ENCODE assay signal across 9 mouse cellular contexts in genomic region chr6:29204932-29205614, GRCm38 (mm10). TPM values are rescaled to one million over a fixed set of nuclear protein-coding genes. Genes with fewer than 3 reads are reported as not detected.
DNase-seq lines count a peak whose midpoint lies in the region; ATAC-seq and TF ChIP-seq lines count a peak whose summit lies in the region.
"Had no signal": no experiment of that assay in that cellular context is flagged by ENCODE, and none has a peak within 500 bp of the region (broad histone marks: within the 10 kb centered on the region; RNA-seq: fewer than 3 reads in every experiment).

No protein-coding gene starts in this region.

- no peak overlapping the region for H3K4me3 ChIP-seq in thymus, adult 2 months (ENCODE audit: control insufficient read depth, insufficient read depth, low read length)
- H3K4me3 ChIP-seq in forebrain, embryonic 13.5 days: no peak overlapping the region
- H3K4me3 ChIP-seq in lung, embryonic 15.5 days: no peak overlapping the region
- H3K4me3 ChIP-seq in olfactory bulb, adult 2 months (ENCODE audit: insufficient read depth, low read depth, low read length): no peak overlapping the region

- no peak for TF ChIP-seq POLR2A in thymus, adult 2 months (IDR thresholded peaks at IDR 0.05; ENCODE audit: control insufficient read depth, extremely low read depth, insufficient read depth, low read length, poor library complexity)
- TF ChIP-seq POLR2A in olfactory bulb, adult 2 months (IDR thresholded peaks at IDR 0.05; ENCODE audit: insufficient read depth, low read depth, low read length): no peak

- peak; percentile 86; the same call in 1 of the 2 replicates for TF ChIP-seq CTCF in thymus, adult 2 months (IDR thresholded peaks at IDR 0.05; ENCODE audit: borderline replicate concordance, control insufficient read depth, extremely low read depth, insufficient read depth, low read length, poor library complexity)
- peak; percentile 60 for TF ChIP-seq CTCF in olfactory bulb, adult 2 months (IDR thresholded peaks at IDR 0.05; ENCODE audit: insufficient read depth, low read depth, low read length)

- peak; percentile 23; the same call in 1 of the 2 replicates for ATAC-seq in forebrain, embryonic 13.5 days
- peak; percentile 33; the same call in 1 of the 2 replicates for ATAC-seq in lung, embryonic 15.5 days (ENCODE audit: borderline replicate concordance, extremely low read depth, low FRiP score, low TSS enrichment)

- peak; percentile 57 to 84 for DNase-seq in adrenal gland, adult (ENCODE audit: inconsistent age in 2 of 2, low spot score in 1 of 2)
- DNase-seq in adrenal gland, postnatal 4 days (ENCODE audit: low spot score in 2 of 2): no peak
- DNase-seq in thymus, adult 2 months: peak; percentile 63
- DNase-seq in thymus, adult 18-20 months: no peak
- DNase-seq in induced T-regulatory cell, adult 2 months (ENCODE audit: low read depth): peak; percentile 64

- peaks cover 60% of the 10 kb centered on the region for H3K36me3 ChIP-seq in thymus, adult 2 months (ENCODE audit: control insufficient read depth, insufficient read depth, low read length)
- peaks cover 46% of the 10 kb centered on the region for H3K36me3 ChIP-seq in forebrain, embryonic 13.5 days (ENCODE audit: poor library complexity, severe bottlenecking)
- peaks cover 11% of the 10 kb centered on the region for H3K36me3 ChIP-seq in lung, embryonic 15.5 days

- H3K9me3 ChIP-seq in forebrain, embryonic 13.5 days (replicated peaks): no peaks in the 10 kb centered on the region
- no peaks in the 10 kb centered on the region for H3K9me3 ChIP-seq in lung, embryonic 15.5 days

- H3K4me1 ChIP-seq in thymus, adult 2 months (replicated peaks; ENCODE audit: control insufficient read depth, insufficient read depth, low read length): 0 out of 2 replicates have a peak, but pooled peaks cover under 1% of the 10 kb centered on the region
- peaks cover 4% of the 10 kb centered on the region for H3K4me1 ChIP-seq in forebrain, embryonic 13.5 days
- H3K4me1 ChIP-seq in lung, embryonic 15.5 days: no peaks in the 10 kb centered on the region
- peaks cover 4% of the 10 kb centered on the region for H3K4me1 ChIP-seq in olfactory bulb, adult 2 months (ENCODE audit: control insufficient read depth, insufficient read depth, low read length)

- 85% methylated on average over 15 of the region's 15 CpGs for WGBS in thymus, adult 2 months
- 53% methylated on average over 15 of the region's 15 CpGs for WGBS in forebrain, embryonic 13.5 days
- WGBS in lung, embryonic 15.5 days: 53% methylated on average over 15 of the region's 15 CpGs
- WGBS in olfactory bulb, adult 2 months: 44% methylated on average over 15 of the region's 15 CpGs

- no peaks in the 10 kb centered on the region for H3K27me3 ChIP-seq in thymus, adult 2 months (ENCODE audit: control insufficient read depth, insufficient read depth, low read length)
- H3K27me3 ChIP-seq in forebrain, embryonic 13.5 days: no peaks in the 10 kb centered on the region
- no peaks in the 10 kb centered on the region for H3K27me3 ChIP-seq in lung, embryonic 15.5 days

- no peak overlapping the region for H3K9ac ChIP-seq in forebrain, embryonic 13.5 days
- no peak overlapping the region for H3K9ac ChIP-seq in lung, embryonic 15.5 days

- no peak overlapping the region for H3K27ac ChIP-seq in thymus, adult 2 months (ENCODE audit: control insufficient read depth, insufficient read depth, low read length)
- no peak overlapping the region for H3K27ac ChIP-seq in forebrain, embryonic 13.5 days
- H3K27ac ChIP-seq in lung, embryonic 15.5 days: no peak overlapping the region
- H3K27ac ChIP-seq in olfactory bulb, adult 2 months (ENCODE audit: insufficient read depth, low read depth, low read length): no peak overlapping the region

- H3K4me2 ChIP-seq in forebrain, embryonic 13.5 days: no peak overlapping the region
- no peak overlapping the region for H3K4me2 ChIP-seq in lung, embryonic 15.5 days

RNA-seq across cellular contexts. Expression of gene Impdh1, which starts 11.1 kb away (rescaled TPM):
- 10 to 100 TPM; 62.1 to 65.9 TPM for total RNA-seq in adrenal gland, postnatal 4 days (2021)
- polyA plus RNA-seq in thymus, adult 2 months (2012; rRNA removed): 323 and 354 TPM in 2 replicates
- polyA plus RNA-seq in forebrain, embryonic 13.5 days (2015; fragmentation: Nextera tagmentation; extraction: Ambion mirVana): 37.6 and 39.2 TPM in 2 replicates
- polyA plus RNA-seq in lung, embryonic 15.5 days (2015; fragmentation: Nextera tagmentation; extraction: Ambion mirVana): 48.0 and 51.8 TPM in 2 replicates
- polyA plus RNA-seq in olfactory bulb, adult 2 months (2012; ENCODE audit: insufficient read depth, insufficient read length, low replicate concordance, missing spikeins): not detected in 2 replicates

RNA-seq across cellular contexts. Expression of gene Prrt4, which starts 25.7 kb away (rescaled TPM):
- 10 to 100 TPM; 11.1 to 11.7 TPM for total RNA-seq in adrenal gland, postnatal 4 days (2021)
- 0.32 and 0.41 TPM in 2 replicates for polyA plus RNA-seq in thymus, adult 2 months (2012; rRNA removed)
- 1.5 and 1.8 TPM in 2 replicates for polyA plus RNA-seq in forebrain, embryonic 13.5 days (2015; fragmentation: Nextera tagmentation; extraction: Ambion mirVana)
- polyA plus RNA-seq in lung, embryonic 15.5 days (2015; fragmentation: Nextera tagmentation; extraction: Ambion mirVana): 0.78 and 0.87 TPM in 2 replicates
- polyA plus RNA-seq in olfactory bulb, adult 2 months (2012; ENCODE audit: insufficient read depth, insufficient read length, low replicate concordance, missing spikeins): not detected in 2 replicates
- total RNA-seq: hematopoietic stem cell, adult 5-6 weeks had no signal

RNA-seq across cellular contexts. Expression of gene Rbm28, which starts 40.3 kb away (rescaled TPM):
- total RNA-seq in adrenal gland, postnatal 4 days (2021): 10 to 100 TPM; 32.5 to 33.7 TPM
- polyA plus RNA-seq in thymus, adult 2 months (2012; rRNA removed): 9.9 and 13.0 TPM in 2 replicates
- polyA plus RNA-seq in forebrain, embryonic 13.5 days (2015; fragmentation: Nextera tagmentation; extraction: Ambion mirVana): 46.9 and 48.8 TPM in 2 replicates
- polyA plus RNA-seq in lung, embryonic 15.5 days (2015; fragmentation: Nextera tagmentation; extraction: Ambion mirVana): 32.8 and 35.0 TPM in 2 replicates
- not detected in 2 replicates for polyA plus RNA-seq in olfactory bulb, adult 2 months (2012; ENCODE audit: insufficient read depth, insufficient read length, low replicate concordance, missing spikeins)

Comparison
In these comparisons a context has a peak if more than half of its experiments do, and no peak if none do; other contexts are left out.
1. DNase-seq: peak in adrenal gland, adult (2 of 2), thymus, adult 2 months (single experiment) and induced T-regulatory cell, adult 2 months (single experiment); none in adrenal gland, postnatal 4 days (0 of 2) and thymus, adult 18-20 months (0 of 2).